Mouse (Mus musculus) G1E (cell line): ENCODE measurements around the gene Vac14. TPM values are rescaled to one million over a fixed set of nuclear protein-coding genes. Genes with fewer than 3 reads are reported as not detected.

ENCODE experiments used
- ATAC-seq: 2 replicates; pipeline ENCODE4 v1.8.0; 2016; ENCODE audit warnings: mild to moderate bottlenecking; ENCODE audit not compliant: insufficient number of reproducible peaks, poor library complexity, low FRiP score, severe bottlenecking; ENCODE audit errors: extremely low read depth
- DNase-seq: peaks from one replicate; pipeline ENCODE4 v3.0.0; 2012; ENCODE audit warnings: low spot score
- H3K27me3 ChIP-seq: 2 replicates; pipeline ENCODE4 v1.6.1; 2012; ENCODE audit warnings: mild to moderate bottlenecking, low read length, inconsistent platforms; ENCODE audit not compliant: insufficient read depth
- H3K36me3 ChIP-seq: replicated peaks from 2 replicates; pipeline ENCODE3; 2012; ENCODE audit warnings: mild to moderate bottlenecking, inconsistent platforms
- H3K4me1 ChIP-seq: 2 replicates; pipeline ENCODE4 v1.6.1; 2012; ENCODE audit warnings: low read depth, low read length, inconsistent platforms, mixed read lengths; ENCODE audit not compliant: insufficient read depth
- H3K4me3 ChIP-seq: 2 replicates; pipeline ENCODE4 v1.5.1; 2012; ENCODE audit warnings: low read depth, mild to moderate bottlenecking, inconsistent platforms, low read length, moderate library complexity, mixed read lengths
- H3K9me3 ChIP-seq: replicated peaks from 2 replicates; pipeline ENCODE4 v1.6.1; 2012; ENCODE audit warnings: inconsistent platforms
- CTCF ChIP-seq: IDR thresholded peaks from 2 replicates; pipeline ENCODE4 v1.5.1; 2012; ENCODE audit warnings: low read depth, low read length, inconsistent platforms, mixed read lengths
- GATA1 ChIP-seq: IDR thresholded peaks from 2 replicates; pipeline ENCODE4 v1.6.1; 2012; ENCODE audit warnings: borderline replicate concordance, low read length, inconsistent platforms, mixed read lengths
- GATA2 ChIP-seq: IDR thresholded peaks from 2 replicates; pipeline ENCODE4 v1.6.1; 2012; ENCODE audit warnings: low read depth, low read length, inconsistent platforms, borderline replicate concordance
- POLR2AphosphoS5 ChIP-seq: IDR thresholded peaks from 2 replicates; pipeline ENCODE4 v1.6.1; 2012; ENCODE audit warnings: low read depth, low read length, inconsistent platforms; ENCODE audit not compliant: insufficient replicate concordance
- TAL1 ChIP-seq: conservative IDR thresholded peaks from 2 replicates; pipeline ENCODE4 v1.6.1; 2012; ENCODE audit warnings: low read depth, low read length, inconsistent platforms, mixed read lengths
- polyA plus RNA-seq: library from polyadenylated mRNA; stranded (reverse); fragments of >175 nt; gene quantifications from 2 replicates; pipeline ENCODE4 v1.2.3, GENCODE M21; 2012
- total RNA-seq, 2 experiments: library from RNA; stranded (forward) in 1 of 2; stranded (reverse) in 1 of 2; fragments of 200-1000 nt in 1 of 2; fragments of >200 nt in 1 of 2; fragmentation: Nextera tagmentation in 1 of 2; gene quantifications; 2 replicates each; pipeline ENCODE4 v1.2.3; 2014 to 2017

The Vac14 gene
- total and polyA plus RNA-seq, 3 experiments, result 25.7 to 70.1 (median 52.1) TPM

GRCm38 (mm10) chr8:110617801-110618358, 505 bp upstream of the Vac14 start:
- Histone ChIP-seq H3K4me1 (peaks cover 46% of the 10 kb centered on the region), H3K9me3 (no peaks in the 10 kb centered on the region), H3K4me3 (peak overlapping the region; percentile 99), H3K27me3 (peaks cover 20% of the 10 kb centered on the region), H3K36me3 (peaks cover 24% of the 10 kb centered on the region)
- ATAC-seq (no peak), DNase-seq (no peak)
- TF ChIP-seq GATA2, result no peak
- no peak for TF ChIP-seq GATA1
- no peak for TF ChIP-seq CTCF
- no peak for TF ChIP-seq TAL1
- TF ChIP-seq POLR2AphosphoS5, result no peak

DNA sequence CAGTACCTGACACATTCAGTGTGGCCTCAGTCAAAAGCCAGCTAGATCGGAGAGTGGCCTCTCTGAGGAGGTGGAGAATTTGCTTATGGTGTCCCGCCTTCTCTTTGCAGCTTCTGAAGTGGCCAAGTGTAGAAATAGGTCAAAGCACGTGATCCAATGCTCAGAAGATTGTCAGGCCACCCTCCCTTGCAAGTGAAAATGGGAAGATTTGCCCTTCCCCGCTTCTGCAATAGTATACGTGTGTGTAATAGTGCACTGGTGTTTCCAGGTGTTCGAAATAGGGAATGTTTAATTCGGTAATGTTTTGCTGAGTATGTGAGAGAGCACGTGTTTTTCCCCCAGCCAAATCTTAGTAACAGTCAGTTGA, 806 bp downstream of the Vac14 start:
- H3K9me3 ChIP-seq, result no peaks in the 10 kb centered on the region
- ATAC-seq, result peak; percentile 36
- TF ChIP-seq TAL1 (no peak), GATA2 (no peak), GATA1 (no peak), POLR2AphosphoS5 (no peak), CTCF (no peak)
- H3K36me3 ChIP-seq, result peaks cover 38% of the 10 kb centered on the region
- H3K27me3 ChIP-seq, result peaks cover 15% of the 10 kb centered on the region
- peak overlapping the region; percentile 99 for H3K4me3 ChIP-seq
- H3K4me1 ChIP-seq, result peaks cover 55% of the 10 kb centered on the region
- DNase-seq, result peak; percentile 45

GRCm38 (mm10) chr8:110619919-110620318, 1.5 kb downstream of the Vac14 start:
- no peak for TF ChIP-seq GATA1
- no peak for TF ChIP-seq GATA2
- TF ChIP-seq CTCF, result no peak
- no peak for TF ChIP-seq POLR2AphosphoS5
- no peak for TF ChIP-seq TAL1
- Histone ChIP-seq H3K9me3 (no peaks in the 10 kb centered on the region), H3K36me3 (peaks cover 39% of the 10 kb centered on the region), H3K4me3 (peak overlapping the region; percentile 99; the same call in 1 of the 2 replicates), H3K27me3 (peaks cover 15% of the 10 kb centered on the region), H3K4me1 (peaks cover 55% of the 10 kb centered on the region)
- peak; percentile 12; the same call in 1 of the 2 replicates for ATAC-seq
- no peak for DNase-seq

DNA sequence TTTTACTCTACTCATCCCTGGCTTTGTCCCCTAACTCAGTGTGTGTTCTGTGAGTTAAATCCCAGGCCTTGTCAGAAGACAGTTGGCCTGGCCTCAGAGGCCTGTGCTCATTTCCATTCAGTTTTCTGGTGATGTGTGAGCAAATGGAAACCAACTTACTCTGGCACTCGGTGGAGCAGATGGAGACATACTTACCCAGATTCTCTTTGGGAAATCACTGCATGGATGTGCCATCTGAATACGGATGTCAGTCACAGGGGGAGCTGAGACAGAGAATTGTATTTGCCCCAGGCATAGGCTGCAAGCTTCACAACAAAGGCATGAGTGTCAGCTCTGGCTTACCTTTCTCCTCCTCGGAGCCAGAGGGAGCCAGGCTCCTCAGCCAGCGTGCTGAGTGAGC, 8.0 kb downstream of the Vac14 start:
- Histone ChIP-seq H3K27me3 (no peaks in the 10 kb centered on the region), H3K4me1 (peaks cover 33% of the 10 kb centered on the region), H3K9me3 (no peaks in the 10 kb centered on the region), H3K36me3 (peaks cover 82% of the 10 kb centered on the region), H3K4me3 (no peak overlapping the region)
- TF ChIP-seq GATA1, result no peak
- TF ChIP-seq GATA2, result no peak
- TF ChIP-seq CTCF, result no peak
- TF ChIP-seq TAL1, result no peak
- TF ChIP-seq POLR2AphosphoS5, result no peak
- ATAC-seq, result no peak
- DNase-seq, result no peak

- ATAC-seq (peak; percentile 57; the same call in 1 of the 2 replicates), DNase-seq (peak; percentile 29)
Observed at GRCm38 (mm10) chr8:110629245-110630063, 11.1 kb downstream of the Vac14 start.

GRCm38 (mm10) chr8:110630079-110630478, 11.7 kb downstream of the Vac14 start:
- TF ChIP-seq TAL1 (no peak), POLR2AphosphoS5 (no peak), GATA1 (no peak), CTCF (no peak)
- Histone ChIP-seq H3K4me3 (no peak overlapping the region), H3K36me3 (peaks cover 92% of the 10 kb centered on the region), H3K27me3 (no peaks in the 10 kb centered on the region), H3K4me1 (peaks cover 16% of the 10 kb centered on the region; the same call in 1 of the 2 replicates), H3K9me3 (no peaks in the 10 kb centered on the region)
- DNase-seq (no peak), ATAC-seq (no peak)

More at GRCm38 (mm10) chr8:110629245-110630063, 11.1 kb downstream of the Vac14 start:
- Histone ChIP-seq H3K27me3 (no peaks in the 10 kb centered on the region), H3K4me3 (no peak overlapping the region), H3K9me3 (no peaks in the 10 kb centered on the region), H3K36me3 (peaks cover 87% of the 10 kb centered on the region), H3K4me1 (peaks cover 16% of the 10 kb centered on the region; the same call in 1 of the 2 replicates)
- TF ChIP-seq GATA1, result no peak
- peak; percentile 53 for TF ChIP-seq CTCF
- no peak for TF ChIP-seq POLR2AphosphoS5
- no peak for TF ChIP-seq TAL1
- TF ChIP-seq GATA2, result no peak
